Comparison of ENCODE assay signal across 11 mouse cellular contexts in genomic region chr15:85494163-85494621, GRCm38 (mm10). TPM values are rescaled to one million over a fixed set of nuclear protein-coding genes. Genes with fewer than 3 reads are reported as not detected.
A peak's percentile ranks its signal among the peaks of the same experiment; 100 is the strongest.
DNase-seq lines count a peak whose midpoint lies in the region; ATAC-seq lines count a peak whose summit lies in the region.
"Had no signal": no experiment of that assay in that cellular context is flagged by ENCODE, and none has a peak within 500 bp of the region (broad histone marks: within the 10 kb centered on the region; RNA-seq: fewer than 3 reads in every experiment).

No protein-coding gene starts in this region.

- H3K9ac ChIP-seq in forebrain, embryonic 16.5 days (replicated peaks; ENCODE audit: low read depth, low read length), result no peak overlapping the region
- H3K9ac ChIP-seq in midbrain, embryonic 16.5 days (ENCODE audit: low read depth, low read length), result no peak overlapping the region
- H3K9ac ChIP-seq: liver, embryonic 13.5 days had no signal

- peak overlapping the region; percentile 11 for H3K4me2 ChIP-seq in forebrain, embryonic 16.5 days (ENCODE audit: low read length)
- no peak overlapping the region for H3K4me2 ChIP-seq in midbrain, embryonic 16.5 days (ENCODE audit: low read length)
- H3K4me2 ChIP-seq: liver, embryonic 13.5 days had no signal

- peaks cover 60% of the 10 kb centered on the region for H3K4me1 ChIP-seq in forebrain, embryonic 16.5 days (replicated peaks; ENCODE audit: control insufficient read depth, insufficient read depth, low read length)
- peaks cover 15% of the 10 kb centered on the region for H3K4me1 ChIP-seq in midbrain, embryonic 16.5 days (ENCODE audit: control insufficient read depth, insufficient read depth, low read length)
- H3K4me1 ChIP-seq: liver, embryonic 13.5 days had no signal

- H3K27ac ChIP-seq in forebrain, embryonic 16.5 days (ENCODE audit: low read length), result peak overlapping the region; percentile 91
- peak overlapping the region; percentile 35; the same call in 1 of the 2 replicates for H3K27ac ChIP-seq in midbrain, embryonic 16.5 days (ENCODE audit: low read length)
- H3K27ac ChIP-seq: liver, embryonic 13.5 days had no signal

- H3K9me3 ChIP-seq in forebrain, embryonic 16.5 days (ENCODE audit: control insufficient read depth, low read length), result no peaks in the 10 kb centered on the region
- H3K9me3 ChIP-seq in midbrain, embryonic 16.5 days (replicated peaks; ENCODE audit: control insufficient read depth, low read length, poor library complexity, severe bottlenecking), result no peaks in the 10 kb centered on the region
- H3K9me3 ChIP-seq: liver, embryonic 13.5 days had no signal

- no peaks in the 10 kb centered on the region for H3K36me3 ChIP-seq in forebrain, embryonic 16.5 days (ENCODE audit: control insufficient read depth, insufficient read depth)
- no peaks in the 10 kb centered on the region for H3K36me3 ChIP-seq in midbrain, embryonic 16.5 days (ENCODE audit: control insufficient read depth, insufficient read depth, low read length)
- H3K36me3 ChIP-seq: liver, embryonic 13.5 days had no signal

- intact Hi-C loops in heart, postnatal 14 days (cut with DNase I), result no loop called here

- 4% methylated on average over 11 of the region's 11 CpGs for WGBS in forebrain, embryonic 16.5 days
- 6% methylated on average over 11 of the region's 11 CpGs for WGBS in midbrain, embryonic 16.5 days

- DNase-seq in cerebellum, postnatal 10 days, result peak; percentile 66 to 69
- peak; percentile 86 for DNase-seq in layer of hippocampus, adult 9-11 months
- DNase-seq in adrenal gland, postnatal 14 days, result no peak
- DNase-seq in heart, postnatal 14 days, result no peak
- no peak for DNase-seq in adrenal gland, postnatal 10 days
- no peak for DNase-seq in heart, adult 8-10 months (ENCODE audit: low spot score)
- DNase-seq: liver, embryonic 13.5 days had no signal

- peak; percentile 91 for ATAC-seq in forebrain, embryonic 16.5 days
- peak; percentile 74; the same call in 1 of the 2 replicates for ATAC-seq in midbrain, embryonic 16.5 days

- H3K4me3 ChIP-seq in forebrain, embryonic 16.5 days (replicated peaks; ENCODE audit: low read length), result no peak overlapping the region
- H3K4me3 ChIP-seq in midbrain, embryonic 16.5 days (ENCODE audit: low read depth, low read length), result no peak overlapping the region
- H3K4me3 ChIP-seq: liver, embryonic 13.5 days had no signal

- H3K27me3 ChIP-seq in forebrain, embryonic 16.5 days (replicated peaks; ENCODE audit: control insufficient read depth, insufficient read depth, low read length), result no peaks in the 10 kb centered on the region
- H3K27me3 ChIP-seq in midbrain, embryonic 16.5 days (ENCODE audit: control insufficient read depth, insufficient read depth, low read depth, low read length), result no peaks in the 10 kb centered on the region

RNA-seq across cellular contexts. Expression of gene 7530416G11Rik, which starts 8.8 kb away (rescaled TPM):
- polyA plus RNA-seq in forebrain, embryonic 16.5 days (2015; fragmentation: Nextera tagmentation; extraction: Ambion mirVana), result not detected in 2 replicates
- polyA plus RNA-seq in midbrain, embryonic 16.5 days (2015; fragmentation: Nextera tagmentation; extraction: Ambion mirVana), result not detected in 2 replicates
- not detected in 2 replicates for total RNA-seq in adrenal gland, postnatal 14 days (2021)
- not detected for total RNA-seq in heart, postnatal 14 days (2021)
- not detected for total RNA-seq in adrenal gland, postnatal 10 days (2021)
- total RNA-seq in heart, adult 8-10 months (2022), result not detected
- total RNA-seq: heart, postnatal 25 days had no signal
- polyA plus RNA-seq: embryonic facial prominence, embryonic 11.5 days; liver, embryonic 13.5 days had no signal

Comparison
In these comparisons a context has a peak if more than half of its experiments do, and no peak if none do; other contexts are left out.
1. DNase-seq: peak in cerebellum, postnatal 10 days (2 of 2) and layer of hippocampus, adult 9-11 months (single experiment); none in adrenal gland, postnatal 14 days (single experiment), heart, postnatal 14 days (0 of 2), adrenal gland, postnatal 10 days (single experiment) and heart, adult 8-10 months (single experiment).